In genomic region chr15:100746478-100747120, GRCm38 (mm10) we compare ENCODE assay signal across 9 mouse cellular contexts. TPM values are rescaled to one million over a fixed set of nuclear protein-coding genes. Genes with fewer than 3 reads are reported as not detected.
DNase-seq lines count a peak whose midpoint lies in the region; ATAC-seq and TF ChIP-seq lines count a peak whose summit lies in the region.
"Had no signal": no experiment of that assay in that cellular context is flagged by ENCODE, and none has a peak within 500 bp of the region (broad histone marks: within the 10 kb centered on the region; RNA-seq: fewer than 3 reads in every experiment).

No protein-coding gene starts in this region.

- TF ChIP-seq CTCF in cerebellum, adult 2 months (IDR thresholded peaks at IDR 0.05; ENCODE audit: borderline replicate concordance, insufficient read depth, low read depth, low read length) = no peak

- no peak overlapping the region for H3K9ac ChIP-seq in hindbrain, embryonic 13.5 days
- no peak overlapping the region for H3K9ac ChIP-seq in lung, embryonic 16.5 days (ENCODE audit: low read length)

- H3K4me3 ChIP-seq in cerebellum, adult 2 months (replicated peaks; ENCODE audit: insufficient read depth, low read depth, low read length) = peak overlapping the region; percentile 23
- H3K4me3 ChIP-seq in hindbrain, embryonic 13.5 days = peak overlapping the region; percentile 25
- H3K4me3 ChIP-seq in lung, embryonic 16.5 days (ENCODE audit: low read length) = peak overlapping the region; percentile 33

- DNase-seq in cerebellum, adult 2 months = no peak
- DNase-seq in cerebellum, postnatal 4 days (ENCODE audit: low spot score in 2 of 2) = no peak
- peak; percentile 37 for DNase-seq in MN1 (ENCODE audit: low spot score)
- no peak for DNase-seq in natural killer cell, adult 2 months (ENCODE audit: low spot score in 2 of 2)
- DNase-seq in left cerebral cortex, adult 11 months (ENCODE audit: low spot score) = no peak
- no peak for DNase-seq in urinary bladder, postnatal 25 days (ENCODE audit: low spot score)

- H3K4me1 ChIP-seq in cerebellum, adult 2 months (ENCODE audit: control insufficient read depth, insufficient read depth, low read length) = no peaks in the 10 kb centered on the region
- H3K4me1 ChIP-seq in hindbrain, embryonic 13.5 days (replicated peaks) = peaks cover 12% of the 10 kb centered on the region
- H3K4me1 ChIP-seq in lung, embryonic 16.5 days (replicated peaks; ENCODE audit: control insufficient read depth, insufficient read depth, low read length) = peaks cover 8% of the 10 kb centered on the region; the same call in 1 of the 2 replicates

- TF ChIP-seq POLR2A in cerebellum, adult 2 months (IDR thresholded peaks at IDR 0.05; ENCODE audit: borderline replicate concordance, insufficient read depth, low read length) = no peak

- no peaks in the 10 kb centered on the region for H3K9me3 ChIP-seq in hindbrain, embryonic 13.5 days
- H3K9me3 ChIP-seq in lung, embryonic 16.5 days (ENCODE audit: control insufficient read depth, low read length) = no peaks in the 10 kb centered on the region

- no peaks in the 10 kb centered on the region for H3K36me3 ChIP-seq in hindbrain, embryonic 13.5 days
- no peaks in the 10 kb centered on the region for H3K36me3 ChIP-seq in lung, embryonic 16.5 days (ENCODE audit: control insufficient read depth, insufficient read depth, low read length)

- peak overlapping the region; percentile 52 for H3K4me2 ChIP-seq in hindbrain, embryonic 13.5 days
- H3K4me2 ChIP-seq in lung, embryonic 16.5 days (ENCODE audit: low read depth, low read length) = peak overlapping the region; percentile 62

- 41% methylated on average over 6 of the region's 6 CpGs for WGBS in cerebellum, adult 2 months
- 30% methylated on average over 6 of the region's 6 CpGs for WGBS in hindbrain, embryonic 13.5 days
- 30% methylated on average over 6 of the region's 6 CpGs for WGBS in lung, embryonic 16.5 days

- no peak for ATAC-seq in hindbrain, embryonic 13.5 days (ENCODE audit: low FRiP score)
- ATAC-seq in lung, embryonic 16.5 days (ENCODE audit: low read depth) = no peak

- H3K27ac ChIP-seq in cerebellum, adult 2 months (ENCODE audit: insufficient read depth, low read length) = no peak overlapping the region
- no peak overlapping the region for H3K27ac ChIP-seq in hindbrain, embryonic 13.5 days
- no peak overlapping the region for H3K27ac ChIP-seq in lung, embryonic 16.5 days (ENCODE audit: low read length)
- H3K27ac ChIP-seq: heart, adult 2 months had no signal

- H3K27me3 ChIP-seq in cerebellum, adult 2 months (ENCODE audit: control insufficient read depth, insufficient read depth, low read length) = no peaks in the 10 kb centered on the region
- H3K27me3 ChIP-seq in hindbrain, embryonic 13.5 days = peaks cover 5% of the 10 kb centered on the region
- H3K27me3 ChIP-seq in lung, embryonic 16.5 days (ENCODE audit: control insufficient read depth, insufficient read depth, low read depth, low read length) = peaks cover 9% of the 10 kb centered on the region

RNA-seq across cellular contexts. Expression of gene Slc4a8, which starts 14.9 kb away (rescaled TPM):
- 30.1 and 31.2 TPM in 2 replicates for polyA plus RNA-seq in cerebellum, adult 2 months (2012; rRNA removed)
- 25.7 and 26.2 TPM in 2 replicates for polyA plus RNA-seq in hindbrain, embryonic 13.5 days (2015; fragmentation: Nextera tagmentation; extraction: Ambion mirVana)
- 2.5 and 4.2 TPM in 2 replicates for polyA plus RNA-seq in lung, embryonic 16.5 days (2015; fragmentation: Nextera tagmentation; extraction: Ambion mirVana)

RNA-seq across cellular contexts. Expression of gene Galnt6, which starts 17.4 kb away (rescaled TPM):
- 9.0 and 13.1 TPM in 2 replicates for polyA plus RNA-seq in cerebellum, adult 2 months (2012; rRNA removed)
- polyA plus RNA-seq in hindbrain, embryonic 13.5 days (2015; fragmentation: Nextera tagmentation; extraction: Ambion mirVana) = 0.13 and 0.17 TPM in 2 replicates
- 0.67 and 1.3 TPM in 2 replicates for polyA plus RNA-seq in lung, embryonic 16.5 days (2015; fragmentation: Nextera tagmentation; extraction: Ambion mirVana)

RNA-seq across cellular contexts. Expression of gene Cela1, which starts 58.9 kb away (rescaled TPM):
- polyA plus RNA-seq in cerebellum, adult 2 months (2012; rRNA removed) = 6.5 and 8.3 TPM in 2 replicates
- polyA plus RNA-seq in hindbrain, embryonic 13.5 days (2015; fragmentation: Nextera tagmentation; extraction: Ambion mirVana) = 1.4 and 2.1 TPM in 2 replicates
- polyA plus RNA-seq in lung, embryonic 16.5 days (2015; fragmentation: Nextera tagmentation; extraction: Ambion mirVana) = 4.2 and 9.6 TPM in 2 replicates
